Mouse (Mus musculus): ENCODE data around the gene Nfic. TPM values are rescaled to one million over a fixed set of nuclear protein-coding genes. Genes with fewer than 3 reads are reported as not detected.
A peak's percentile ranks its signal among the peaks of the same experiment; 100 is the strongest.

The Nfic gene
- polyA plus RNA-seq, 1 experiment from 2014 or later: 19.8 TPM

DNA sequence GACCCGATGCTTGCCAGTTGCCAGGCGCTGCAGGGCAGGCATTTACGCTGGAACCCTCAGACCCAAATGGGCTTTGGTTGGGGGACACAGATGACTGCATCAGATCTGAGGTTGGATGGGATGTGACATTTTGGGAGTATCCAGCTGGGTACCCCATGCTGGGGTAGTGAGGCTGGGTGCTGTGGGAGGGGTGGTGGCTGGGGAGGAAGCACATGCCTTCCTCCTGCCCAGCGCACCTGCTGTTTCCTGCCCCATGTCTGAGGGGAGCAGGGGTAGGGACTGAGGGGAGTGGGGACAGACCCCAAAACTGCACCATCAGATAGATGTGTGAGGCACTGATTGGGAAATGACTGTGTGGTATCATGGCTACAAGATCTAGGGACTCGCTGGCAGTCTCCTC is 58.7 kb downstream of the Nfic start:
- H3K27ac ChIP-seq: peak overlapping the region; percentile 11; the same call in 1 of the 2 replicates
- no peak overlapping the region for H3K4me3 ChIP-seq
- 65% methylated on average over 5 of the region's 5 CpGs for WGBS
- no peak for DNase-seq (ENCODE audit: low spot score)
- peaks cover 40% of the 10 kb centered on the region for H3K27me3 ChIP-seq (ENCODE audit: low read depth, poor library complexity, severe bottlenecking)
- no peaks in the 10 kb centered on the region for H3K9me3 ChIP-seq (replicated peaks)
- H3K4me1 ChIP-seq: peaks cover 49% of the 10 kb centered on the region
- peaks cover 15% of the 10 kb centered on the region for H3K36me3 ChIP-seq

DNA sequence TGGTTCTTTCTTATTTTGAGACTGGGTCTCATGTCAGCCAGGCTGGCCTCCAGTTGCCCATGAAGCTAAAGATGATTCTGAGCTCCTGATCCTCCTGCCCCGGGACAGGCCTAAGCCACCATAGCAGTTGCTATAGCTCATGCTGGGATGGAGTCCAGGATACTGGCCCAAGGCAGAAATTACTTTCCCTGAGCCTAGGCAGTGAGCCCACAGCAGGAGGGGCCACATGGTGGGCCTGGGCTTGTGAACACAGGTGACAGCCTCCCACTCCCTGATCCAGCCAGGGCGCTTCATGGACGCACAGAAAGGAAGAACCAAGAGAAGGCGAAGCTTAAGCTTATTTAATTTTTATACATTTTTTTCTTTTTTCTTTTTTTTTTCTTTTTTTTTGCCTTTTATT is 59.6 kb downstream of the Nfic start:
- no peak for DNase-seq (ENCODE audit: low spot score)
- Histone ChIP-seq H3K9me3 (replicated peaks) (no peaks in the 10 kb centered on the region), H3K27ac (no peak overlapping the region), H3K36me3 (peaks cover 21% of the 10 kb centered on the region), H3K4me1 (peaks cover 40% of the 10 kb centered on the region), H3K27me3 (ENCODE audit: low read depth, poor library complexity, severe bottlenecking) (peaks cover 38% of the 10 kb centered on the region), H3K4me3 (no peak overlapping the region)
- 91% methylated on average over 4 of the region's 4 CpGs for WGBS

DNA sequence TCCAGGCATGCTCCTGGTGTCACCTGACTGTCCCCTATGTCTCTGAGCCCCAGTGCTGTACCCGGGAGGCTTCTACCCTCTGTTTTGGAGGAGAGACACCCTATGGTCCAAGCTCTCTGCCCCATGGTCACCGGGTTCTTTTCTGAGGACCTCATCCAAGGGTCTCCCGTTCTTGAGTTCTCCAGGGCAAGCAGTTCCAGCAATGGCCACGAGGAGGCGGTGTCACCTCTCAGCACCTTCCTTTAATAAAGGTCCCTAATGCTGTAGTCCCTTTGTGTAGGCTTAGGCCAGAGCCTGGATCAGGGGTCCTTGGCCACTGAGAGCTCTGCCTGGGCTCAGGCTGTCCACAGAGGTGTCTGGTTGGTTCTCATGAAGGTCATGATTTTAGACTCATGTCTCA is 60.3 kb downstream of the Nfic start:
- peaks cover 23% of the 10 kb centered on the region for H3K36me3 ChIP-seq
- H3K27ac ChIP-seq: no peak overlapping the region
- H3K9me3 ChIP-seq (replicated peaks): no peaks in the 10 kb centered on the region
- H3K27me3 ChIP-seq (ENCODE audit: low read depth, poor library complexity, severe bottlenecking): peaks cover 30% of the 10 kb centered on the region
- peak; percentile 89 for DNase-seq (ENCODE audit: low spot score)
- peaks cover 33% of the 10 kb centered on the region for H3K4me1 ChIP-seq
- 16% methylated on average over 5 of the region's 5 CpGs for WGBS
- no peak overlapping the region for H3K4me3 ChIP-seq

DNA sequence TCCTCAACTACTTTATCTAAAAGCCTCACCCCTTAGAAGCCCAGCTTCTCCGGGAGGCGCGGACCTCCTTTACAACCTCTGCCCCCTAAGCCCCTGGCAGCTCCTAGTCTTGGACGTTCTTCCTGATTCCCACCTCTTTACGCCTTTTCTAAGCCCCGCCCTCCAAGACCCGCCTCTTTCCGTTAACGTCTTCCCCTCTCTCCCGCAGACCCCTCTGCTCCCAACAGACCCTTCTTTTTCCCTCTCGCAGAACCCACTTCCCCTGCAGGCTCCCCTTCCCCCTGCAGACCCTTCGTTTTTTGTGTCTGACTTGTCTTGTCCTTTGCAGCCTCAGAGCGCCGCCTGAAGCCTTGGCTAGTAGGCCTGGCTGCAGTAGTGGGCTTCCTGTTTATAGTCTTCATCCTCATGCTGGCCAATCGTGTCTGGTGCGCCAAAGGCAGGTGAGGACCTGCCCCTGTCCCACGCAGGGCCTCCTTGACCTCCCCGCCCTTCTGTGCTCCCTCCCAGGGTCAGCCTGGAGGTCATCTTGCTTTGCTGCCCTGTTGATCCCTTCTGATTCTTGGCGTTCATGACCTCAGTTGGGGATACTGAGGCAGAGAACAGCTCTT is 61.9 kb downstream of the Nfic start:
- peaks cover 28% of the 10 kb centered on the region for H3K36me3 ChIP-seq
- peaks cover 19% of the 10 kb centered on the region for H3K27me3 ChIP-seq (ENCODE audit: low read depth, poor library complexity, severe bottlenecking)
- H3K9me3 ChIP-seq (replicated peaks): no peaks in the 10 kb centered on the region
- 6% methylated on average over 19 of the region's 19 CpGs for WGBS
- peak overlapping the region; percentile 73 for H3K27ac ChIP-seq
- DNase-seq (ENCODE audit: low spot score): no peak
- H3K4me1 ChIP-seq: peaks cover 29% of the 10 kb centered on the region
- peak overlapping the region; percentile 43 for H3K4me3 ChIP-seq

DNA sequence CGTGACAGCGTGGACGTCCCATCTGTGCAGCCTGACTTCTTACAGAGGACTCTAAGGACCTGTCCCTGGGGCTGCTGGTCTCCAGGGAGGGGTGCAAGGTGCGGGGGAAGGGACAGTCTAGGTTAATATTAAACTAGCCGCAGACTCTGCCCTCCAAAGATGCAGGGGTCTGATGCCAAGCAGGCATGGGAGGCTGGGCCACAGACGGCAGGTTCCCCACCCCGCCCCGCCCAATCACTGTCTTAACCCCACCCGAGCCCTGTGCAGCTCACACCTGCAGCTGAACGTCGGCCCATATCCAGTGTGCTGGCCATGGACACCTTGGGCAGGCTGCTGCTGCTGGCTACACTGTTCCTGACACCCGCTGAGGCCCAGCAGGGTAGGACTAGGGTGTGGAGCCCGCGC is 62.7 kb downstream of the Nfic start, which contains the start of gene Smim24:
Gene Smim24, plus strand, starts transcription at position 271 of the 405 bp plus-strand sequence.
- WGBS: 64% methylated on average over 14 of the region's 14 CpGs
- no peaks in the 10 kb centered on the region for H3K9me3 ChIP-seq (replicated peaks)
- H3K27me3 ChIP-seq (ENCODE audit: low read depth, poor library complexity, severe bottlenecking): peaks cover 16% of the 10 kb centered on the region
- H3K36me3 ChIP-seq: peaks cover 35% of the 10 kb centered on the region
- H3K4me1 ChIP-seq: peaks cover 26% of the 10 kb centered on the region
- peak within 1 kb of the TSS; percentile 43 for H3K4me3 ChIP-seq
- peak within 1 kb of the TSS; percentile 73 for H3K27ac ChIP-seq
- DNase-seq (ENCODE audit: low spot score): no peak

DNA sequence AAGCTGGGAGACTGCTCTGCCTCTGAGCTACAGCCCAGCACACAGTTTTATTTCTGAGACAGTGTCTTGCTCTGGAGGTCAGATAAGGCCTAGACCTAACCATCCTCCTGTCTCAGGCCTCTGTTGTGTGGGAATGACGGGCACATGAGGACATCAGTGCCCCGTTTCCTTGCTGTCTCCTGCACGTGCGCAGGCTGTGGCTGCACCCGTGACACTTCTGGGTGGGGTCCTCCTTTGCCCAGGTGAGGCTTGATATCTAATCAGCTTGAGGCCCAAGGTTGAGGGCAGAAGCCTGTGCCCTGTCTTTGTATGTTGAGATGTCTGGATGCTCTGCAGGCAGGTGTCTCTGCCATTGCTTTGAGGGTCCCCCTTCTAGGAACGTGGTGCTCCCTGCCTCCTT is 63.2 kb downstream of the Nfic start:
- H3K27ac ChIP-seq: no peak overlapping the region
- peaks cover 40% of the 10 kb centered on the region for H3K36me3 ChIP-seq
- WGBS: 86% methylated on average over 6 of the region's 6 CpGs

DNA sequence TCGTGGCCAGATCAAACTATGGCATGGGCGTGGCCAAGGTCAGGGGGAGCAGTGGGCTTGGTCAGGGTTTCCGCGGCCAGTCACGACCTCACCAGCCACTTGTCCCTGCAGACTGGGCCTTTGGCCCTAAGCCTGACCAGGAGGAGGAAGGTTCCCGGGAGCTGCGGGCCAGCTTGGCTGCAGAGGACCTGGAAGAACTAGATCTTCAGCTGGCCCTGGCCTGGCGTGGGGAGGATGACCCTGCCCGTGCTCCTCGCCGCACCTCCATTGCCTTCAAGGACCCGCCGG is 64.8 kb downstream of the Nfic start:
- H3K9me3 ChIP-seq (replicated peaks): no peaks in the 10 kb centered on the region
- peaks cover 29% of the 10 kb centered on the region for H3K4me1 ChIP-seq
- peaks cover 57% of the 10 kb centered on the region for H3K36me3 ChIP-seq
- WGBS: 91% methylated on average over 13 of the region's 13 CpGs
- no peak for DNase-seq (ENCODE audit: low spot score)
- no peak overlapping the region for H3K4me3 ChIP-seq
- no peak overlapping the region for H3K27ac ChIP-seq
- no peaks in the 10 kb centered on the region for H3K27me3 ChIP-seq (ENCODE audit: low read depth, poor library complexity, severe bottlenecking)

More for the DNA sequence above, 63.2 kb downstream of the Nfic start:
- Histone ChIP-seq H3K4me3 (no peak overlapping the region), H3K4me1 (peaks cover 26% of the 10 kb centered on the region), H3K9me3 (replicated peaks) (no peaks in the 10 kb centered on the region), H3K27me3 (ENCODE audit: low read depth, poor library complexity, severe bottlenecking) (peaks cover 11% of the 10 kb centered on the region)
- no peak for DNase-seq (ENCODE audit: low spot score)

DNA sequence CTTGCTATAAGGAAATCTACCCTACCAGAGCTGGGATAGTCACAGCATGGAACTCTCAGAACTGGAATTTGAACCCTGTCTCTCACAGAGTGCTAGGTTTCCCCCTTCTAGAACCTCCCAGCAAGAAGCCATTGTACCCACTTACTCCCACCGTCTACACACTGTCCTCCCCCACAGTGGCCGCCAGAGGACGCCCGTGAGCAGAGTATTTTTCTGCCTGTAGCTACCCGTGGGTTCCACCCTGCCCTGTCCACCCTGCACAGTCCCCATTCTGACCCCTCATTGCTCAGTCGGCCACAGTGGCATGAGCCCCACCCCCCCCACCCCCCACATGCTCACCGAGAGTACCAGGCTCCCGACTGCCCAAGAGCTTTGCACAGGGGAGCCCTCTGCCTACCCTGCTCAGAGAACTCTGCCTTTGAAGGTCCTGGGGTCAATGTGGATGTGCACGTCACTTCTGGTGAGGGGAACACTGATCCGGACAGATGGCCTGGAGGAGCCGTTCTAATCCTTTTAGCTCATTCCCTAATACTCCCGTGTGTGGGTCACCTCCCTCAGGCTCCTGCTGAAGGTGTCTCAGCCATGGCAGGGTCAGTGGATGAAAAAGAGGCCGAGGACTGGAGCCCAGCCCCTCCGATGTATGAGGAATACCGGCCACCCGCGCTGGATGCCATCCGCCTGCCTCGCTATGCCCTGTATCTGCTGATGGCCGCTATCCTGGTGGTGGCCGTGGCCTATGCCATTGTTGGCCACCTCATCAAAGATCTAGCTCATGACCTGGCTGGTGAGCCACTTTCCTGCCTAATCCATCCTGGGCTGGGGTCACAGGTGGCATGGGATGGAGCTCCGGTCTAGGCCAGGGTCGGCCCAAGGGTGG is 65.4 kb downstream of the Nfic start:
- H3K36me3 ChIP-seq: peaks cover 57% of the 10 kb centered on the region
- DNase-seq (ENCODE audit: low spot score): peak; percentile 85
- 64% methylated on average over 23 of the region's 23 CpGs for WGBS

DNA sequence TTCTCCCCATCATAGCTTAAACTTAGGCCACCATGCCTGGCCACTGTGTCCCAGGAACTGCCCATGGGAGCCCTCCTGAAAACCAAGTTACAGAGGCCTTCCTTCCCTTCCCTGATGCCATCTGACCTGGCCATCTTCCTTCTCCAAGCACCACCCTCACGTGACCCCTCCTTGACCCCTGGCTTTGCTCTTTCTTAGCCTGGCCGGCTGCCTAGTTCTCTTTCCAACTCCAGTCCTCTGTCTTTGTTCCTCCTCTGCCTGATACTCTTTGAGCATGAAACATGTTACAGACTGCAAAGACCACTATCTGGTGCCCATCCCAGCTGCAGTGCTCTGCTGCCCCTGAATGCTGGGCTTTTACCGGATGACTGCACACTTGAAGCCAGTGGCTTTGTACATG is 66.1 kb downstream of the Nfic start:
- Histone ChIP-seq H3K4me3 (no peak overlapping the region), H3K36me3 (peaks cover 57% of the 10 kb centered on the region), H3K27me3 (ENCODE audit: low read depth, poor library complexity, severe bottlenecking) (no peaks in the 10 kb centered on the region), H3K9me3 (replicated peaks) (no peaks in the 10 kb centered on the region), H3K27ac (no peak overlapping the region), H3K4me1 (peaks cover 39% of the 10 kb centered on the region)
- no peak for DNase-seq (ENCODE audit: low spot score)
- 67% methylated on average over 3 of the region's 3 CpGs for WGBS

More for the DNA sequence above, 65.4 kb downstream of the Nfic start:
- Histone ChIP-seq H3K4me1 (peaks cover 35% of the 10 kb centered on the region), H3K9me3 (replicated peaks) (no peaks in the 10 kb centered on the region), H3K4me3 (no peak overlapping the region), H3K27ac (0 out of 2 replicates have a peak overlapping the region, but pooled peaks have one; percentile 6), H3K27me3 (ENCODE audit: low read depth, poor library complexity, severe bottlenecking) (no peaks in the 10 kb centered on the region)

DNA sequence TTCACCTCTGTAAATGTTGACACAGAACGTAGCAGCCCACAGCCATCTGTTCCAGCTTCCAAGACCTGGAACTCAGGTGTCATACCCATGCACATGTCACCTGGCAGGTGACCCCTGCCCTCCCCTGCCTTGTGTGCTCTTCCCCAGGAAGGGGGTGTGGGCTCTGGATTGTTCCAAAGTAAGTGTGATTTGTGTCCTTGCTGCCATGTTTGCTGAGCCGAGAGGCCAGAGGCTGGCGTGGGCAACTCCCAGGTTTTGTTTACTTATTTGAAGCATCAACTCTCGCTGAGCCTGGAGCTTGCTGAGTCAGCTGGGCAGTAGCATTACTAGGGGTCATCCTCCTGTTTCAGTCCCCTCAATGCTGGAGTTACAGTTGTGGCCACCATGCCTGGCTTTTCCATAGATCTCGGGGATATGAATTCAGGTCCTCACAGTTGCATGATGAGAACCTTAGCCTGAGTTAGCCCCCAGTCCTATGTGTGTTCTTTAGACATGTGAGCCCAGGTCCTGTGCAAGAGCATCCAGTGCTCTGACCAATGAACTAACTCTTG is 66.9 kb downstream of the Nfic start, which contains the start of gene Gm48552:
Gene Gm48552, plus strand, starts transcription at position 501 of the 551 bp plus-strand sequence.
- 91% methylated on average over 5 of the region's 5 CpGs for WGBS
- no peak for DNase-seq (ENCODE audit: low spot score)
- 0 out of 2 replicates have a peak within 1 kb of the TSS, but pooled peaks have one; percentile 3 for H3K4me3 ChIP-seq

DNA sequence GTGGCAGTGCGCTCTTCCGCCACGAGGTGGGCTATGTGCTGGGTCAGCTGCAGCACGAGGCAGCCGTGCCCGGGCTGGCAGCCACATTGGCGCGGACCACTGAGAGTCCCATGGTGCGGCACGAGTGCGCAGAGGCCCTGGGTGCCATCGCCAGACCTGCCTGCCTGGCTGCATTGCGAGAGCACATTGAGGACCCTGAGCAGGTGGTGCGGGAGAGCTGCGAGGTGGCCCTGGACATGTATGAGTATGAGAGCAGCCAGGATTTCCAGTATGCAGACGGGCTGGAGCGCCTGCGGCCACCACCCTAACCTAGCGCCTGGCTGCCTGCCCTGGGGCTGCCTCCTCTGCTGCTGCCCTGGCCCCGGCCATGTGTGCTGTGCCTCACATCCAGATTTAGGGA is 67.7 kb downstream of the Nfic start:
- 95% methylated on average over 20 of the region's 20 CpGs for WGBS
- H3K27me3 ChIP-seq (ENCODE audit: low read depth, poor library complexity, severe bottlenecking): no peaks in the 10 kb centered on the region
- DNase-seq (ENCODE audit: low spot score): no peak
- no peak overlapping the region for H3K27ac ChIP-seq
- no peaks in the 10 kb centered on the region for H3K9me3 ChIP-seq (replicated peaks)
- peaks cover 57% of the 10 kb centered on the region for H3K36me3 ChIP-seq
- peaks cover 24% of the 10 kb centered on the region for H3K4me1 ChIP-seq
- 0 out of 2 replicates have a peak overlapping the region, but pooled peaks have one; percentile 3 for H3K4me3 ChIP-seq

More for the DNA sequence above, 66.9 kb downstream of the Nfic start, which contains the start of gene Gm48552:
- Histone ChIP-seq H3K27me3 (ENCODE audit: low read depth, poor library complexity, severe bottlenecking) (no peaks in the 10 kb centered on the region), H3K36me3 (peaks cover 57% of the 10 kb centered on the region), H3K27ac (no peak within 1 kb of the TSS), H3K9me3 (replicated peaks) (no peaks in the 10 kb centered on the region), H3K4me1 (peaks cover 33% of the 10 kb centered on the region)

DNA sequence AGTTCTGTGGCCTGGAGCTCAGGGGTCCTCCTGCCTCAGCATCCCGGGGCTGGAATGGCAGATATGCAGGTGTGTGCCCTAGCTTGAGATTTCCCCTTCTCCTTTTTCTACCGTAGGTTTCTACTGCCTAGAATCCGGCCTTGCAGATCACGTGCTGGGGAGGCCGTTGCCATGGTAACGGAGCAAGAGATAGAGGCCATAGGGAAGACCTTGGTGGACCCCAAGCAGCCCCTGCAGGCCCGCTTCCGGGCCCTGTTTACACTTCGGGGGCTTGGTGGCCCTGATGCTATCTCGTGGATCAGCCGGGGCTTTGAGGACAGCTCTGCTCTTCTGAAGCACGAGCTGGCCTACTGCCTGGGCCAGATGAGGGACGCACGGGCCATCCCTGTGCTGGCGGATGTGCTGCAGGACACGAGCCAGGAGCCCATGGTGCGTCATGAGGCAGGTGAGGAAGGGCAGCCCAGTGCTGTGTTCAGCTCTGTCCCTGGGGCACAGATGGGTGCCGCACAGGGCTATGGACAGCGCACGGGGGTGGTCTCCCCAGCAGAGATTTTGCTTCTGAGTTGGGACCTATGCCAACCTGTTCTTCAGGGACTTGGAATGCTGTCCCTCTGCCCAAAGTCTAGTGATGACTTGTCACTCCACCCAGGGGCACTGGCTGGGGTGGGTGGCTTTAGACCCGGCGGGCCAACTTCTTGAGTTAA is 69.7 kb downstream of the Nfic start:
- H3K27me3 ChIP-seq (ENCODE audit: low read depth, poor library complexity, severe bottlenecking): no peaks in the 10 kb centered on the region
- DNase-seq (ENCODE audit: low spot score): no peak
- no peak overlapping the region for H3K27ac ChIP-seq
- H3K36me3 ChIP-seq: peaks cover 51% of the 10 kb centered on the region
- no peaks in the 10 kb centered on the region for H3K9me3 ChIP-seq (replicated peaks)
- peaks cover 19% of the 10 kb centered on the region for H3K4me1 ChIP-seq
- 88% methylated on average over 22 of the region's 22 CpGs for WGBS
- peak overlapping the region; percentile 89 for H3K4me3 ChIP-seq
